Mouse (Mus musculus): Measurements from ENCODE around the gene Tfeb. TPM values are rescaled to one million over a fixed set of nuclear protein-coding genes. Genes with fewer than 3 reads are reported as not detected.

The Tfeb gene
- polyA plus RNA-seq, 1 experiment from 2014 or later: 48.3 TPM

DNA sequence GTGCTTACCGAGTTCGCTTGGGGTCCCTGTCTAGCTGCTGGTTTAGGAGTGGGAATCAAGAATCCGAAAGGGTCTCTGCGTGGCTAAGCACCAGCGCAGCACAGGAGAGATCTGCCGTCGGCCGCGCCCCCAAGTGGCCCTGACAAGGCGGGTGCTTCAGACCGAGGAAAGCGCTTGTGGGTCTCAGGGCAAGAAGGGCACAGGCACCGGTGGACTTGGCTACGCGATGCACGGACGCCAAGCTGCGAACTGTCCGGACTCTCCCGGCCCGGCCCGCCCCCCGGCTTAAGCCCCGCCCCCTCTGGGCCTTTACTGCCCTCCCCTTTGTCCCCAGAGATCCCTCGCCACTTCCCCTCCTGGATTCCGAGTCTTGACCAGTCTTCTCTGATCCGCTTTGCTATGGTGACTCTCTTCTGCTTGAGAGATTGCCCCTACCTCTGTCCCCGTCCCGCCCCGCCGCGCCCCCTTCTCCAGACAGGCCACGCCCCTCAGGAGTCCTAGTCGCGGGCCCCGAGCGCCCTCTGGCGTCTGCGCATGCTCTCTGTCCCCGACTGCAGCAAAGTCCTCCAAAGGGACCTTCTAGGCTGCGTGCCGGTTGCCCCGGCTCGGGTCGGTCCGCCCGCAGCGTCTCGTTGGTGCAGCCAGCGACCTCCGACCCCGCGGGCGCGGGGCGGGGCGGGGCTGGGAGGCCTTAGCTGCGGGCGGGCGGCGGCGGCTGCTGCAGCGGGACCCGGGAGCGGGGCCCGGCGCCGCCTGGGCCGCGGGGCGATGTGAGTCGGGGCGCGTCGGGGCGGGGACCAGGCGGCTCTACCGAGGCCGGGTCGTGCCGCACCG lies 42.1 kb upstream of the Tfeb start, which contains the start of gene Prickle4:
Gene Prickle4, minus strand, starts transcription at position 234 of the 834 bp plus-strand sequence.
- peak; percentile 81 for DNase-seq (ENCODE audit: low read depth, low spot score)
- in situ Hi-C loops (cut with MboI; ENCODE audit: low pct_unique_long_range_greater_than_20kb): loop anchor here (5.0 kb wide), 1 partner anchor 38 kb away; no protein-coding TSS in a partner anchor
- no peaks in the 10 kb centered on the region for H3K27me3 ChIP-seq
- ChIA-PET POLR2A (interaction anchor here (0.6 to 0.7 kb wide), 2 partner anchors 9 to 61 kb away, joined by 3 read pairs; no protein-coding TSS in a partner anchor), CTCF (interaction anchor here (0.8 to 2.3 kb wide), 4 partner anchors 11 to 65 kb away, joined by 3 to 7 read pairs (median 3); no protein-coding TSS in a partner anchor)
- peak; percentile 92 for ATAC-seq
- no peak for TF ChIP-seq CTCF (IDR thresholded peaks at IDR 0.05)

GRCm38 (mm10) chr17:47695337-47695710 lies 41.5 kb upstream of the Tfeb start:
- in situ Hi-C loops (cut with MboI; ENCODE audit: low pct_unique_long_range_greater_than_20kb): loop anchor here (5.0 kb wide), 1 partner anchor 37 kb away; no protein-coding TSS in a partner anchor
- no peak for ATAC-seq
- CTCF ChIA-PET: interaction anchor here (0.8 to 2.3 kb wide), 4 partner anchors 10 to 55 kb away, joined by 3 to 7 read pairs (median 3); no protein-coding TSS in a partner anchor
- no peaks in the 10 kb centered on the region for H3K27me3 ChIP-seq
- DNase-seq (ENCODE audit: low read depth, low spot score): no peak
- POLR2A ChIA-PET: interaction anchor here (0.6 kb wide), 1 partner anchor 61 kb away, joined by 3 read pairs; no protein-coding TSS in a partner anchor
- no peak for TF ChIP-seq CTCF (IDR thresholded peaks at IDR 0.05)

GRCm38 (mm10) chr17:47698156-47698555 lies 38.7 kb upstream of the Tfeb start:
- TF ChIP-seq CTCF (IDR thresholded peaks at IDR 0.05): no peak
- ATAC-seq (no peak), DNase-seq (ENCODE audit: low read depth, low spot score) (no peak)
- in situ Hi-C loops (cut with MboI; ENCODE audit: low pct_unique_long_range_greater_than_20kb): loop anchor here (5.0 kb wide), 1 partner anchor 34 kb away; no protein-coding TSS in a partner anchor
- CTCF ChIA-PET: no interaction called here
- POLR2A ChIA-PET: no interaction called here
- H3K27me3 ChIP-seq: no peaks in the 10 kb centered on the region

DNA sequence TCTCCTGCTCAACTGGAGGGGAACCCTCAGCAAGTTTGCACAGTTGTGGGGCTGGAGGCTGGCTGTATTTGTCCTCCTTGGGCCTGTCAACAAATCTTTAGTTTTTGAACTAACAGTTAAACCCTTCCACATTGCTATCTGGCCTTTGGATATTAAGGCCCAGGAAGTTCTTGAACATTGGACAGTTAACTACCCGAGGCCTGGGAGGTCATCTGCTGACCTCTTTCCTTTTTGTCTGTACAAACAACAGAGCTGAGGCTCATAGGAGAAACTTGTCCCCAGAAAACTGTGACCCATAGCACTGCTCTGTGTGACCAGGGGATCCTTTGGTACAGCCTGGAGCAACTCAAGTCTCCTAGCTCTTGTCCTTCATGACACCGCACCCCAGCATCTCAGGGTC lies 37.8 kb upstream of the Tfeb start:
- ATAC-seq (no peak), DNase-seq (ENCODE audit: low read depth, low spot score) (no peak)
- in situ Hi-C loops (cut with MboI; ENCODE audit: low pct_unique_long_range_greater_than_20kb): loop anchor here (5.0 kb wide), 1 partner anchor 33 kb away; no protein-coding TSS in a partner anchor
- TF ChIP-seq CTCF (IDR thresholded peaks at IDR 0.05): no peak
- CTCF ChIA-PET: no interaction called here
- POLR2A ChIA-PET: no interaction called here
- no peaks in the 10 kb centered on the region for H3K27me3 ChIP-seq

DNA sequence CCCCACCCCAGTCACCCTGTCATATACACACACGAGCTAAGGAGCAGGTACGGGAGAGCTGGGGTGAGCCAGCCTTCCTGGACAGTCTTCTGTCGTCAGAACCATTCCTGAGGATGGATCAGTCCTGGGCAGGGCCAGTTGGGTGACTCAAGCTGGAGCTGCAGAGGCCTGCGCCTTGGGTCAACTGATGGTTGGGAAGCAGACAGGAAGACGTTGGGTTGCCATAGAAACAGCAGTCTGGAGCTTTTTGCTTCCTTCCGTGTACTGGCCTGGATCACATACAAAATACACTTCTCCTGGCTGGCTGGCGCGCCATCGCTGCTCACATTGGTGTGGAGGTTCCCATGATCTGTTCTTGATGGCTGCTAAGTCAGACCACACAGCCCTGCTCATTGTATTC lies 35.0 kb upstream of the Tfeb start:
- ATAC-seq: no peak
- H3K27me3 ChIP-seq: no peaks in the 10 kb centered on the region
- no peak for DNase-seq (ENCODE audit: low read depth, low spot score)
- POLR2A ChIA-PET: no interaction called here
- no peak for TF ChIP-seq CTCF (IDR thresholded peaks at IDR 0.05)
- CTCF ChIA-PET: interaction anchor here (1.0 kb wide), 1 partner anchor 58 kb away, joined by 3 read pairs; no protein-coding TSS in a partner anchor
- in situ Hi-C loops (cut with MboI; ENCODE audit: low pct_unique_long_range_greater_than_20kb): no loop called here

DNA sequence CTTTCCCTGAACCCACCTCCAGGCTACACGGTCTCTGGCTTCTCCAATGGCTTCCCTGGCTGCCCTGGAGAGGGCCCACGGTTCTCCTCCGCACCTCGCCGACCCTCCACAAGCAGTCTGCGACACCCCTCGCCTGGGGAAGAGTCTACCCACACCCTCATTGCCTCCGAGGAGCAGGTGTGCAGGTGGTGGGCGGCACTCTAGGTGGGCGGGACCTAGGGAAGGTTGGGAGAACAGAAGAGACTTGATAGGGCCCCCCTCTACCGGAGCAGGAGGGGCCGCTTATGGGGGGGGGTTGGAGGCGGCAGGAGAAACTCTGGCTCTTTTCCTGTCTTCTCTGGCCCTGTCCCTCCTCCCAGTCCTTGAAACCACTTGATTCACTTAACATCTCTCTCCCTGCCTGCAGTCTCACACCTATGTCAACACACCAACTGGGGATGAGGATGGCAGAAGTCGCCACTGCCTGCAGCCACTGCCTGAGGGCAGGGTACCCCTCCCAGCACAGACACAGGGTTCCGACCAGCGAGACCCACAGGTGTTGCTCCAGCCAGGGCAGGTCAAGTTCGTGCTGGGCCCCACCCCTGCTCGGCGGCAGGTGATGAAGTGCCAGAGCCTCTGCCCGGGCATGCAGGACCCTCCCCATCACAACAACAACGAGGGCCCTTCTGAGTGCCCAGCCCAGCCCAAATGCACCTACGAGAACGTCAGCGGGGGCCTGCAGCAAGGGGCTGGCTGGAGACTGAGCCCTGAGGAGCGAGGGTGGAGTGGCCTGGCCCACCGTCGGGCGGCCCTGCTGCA lies 34.1 kb upstream of the Tfeb start:
- ATAC-seq: no peak

GRCm38 (mm10) chr17:47703556-47703955 lies 33.3 kb upstream of the Tfeb start:
- ChIA-PET POLR2A (no interaction called here), CTCF (no interaction called here)
- in situ Hi-C loops (cut with MboI; ENCODE audit: low pct_unique_long_range_greater_than_20kb): no loop called here
- H3K27me3 ChIP-seq: no peaks in the 10 kb centered on the region
- TF ChIP-seq CTCF (IDR thresholded peaks at IDR 0.05): no peak
- ATAC-seq (no peak), DNase-seq (ENCODE audit: low read depth, low spot score) (no peak)

More for the DNA sequence above, 34.1 kb upstream of the Tfeb start:
- in situ Hi-C loops (cut with MboI; ENCODE audit: low pct_unique_long_range_greater_than_20kb): no loop called here
- TF ChIP-seq CTCF (IDR thresholded peaks at IDR 0.05): no peak
- no peaks in the 10 kb centered on the region for H3K27me3 ChIP-seq
- CTCF ChIA-PET: no interaction called here
- no peak for DNase-seq (ENCODE audit: low read depth, low spot score)
- POLR2A ChIA-PET: no interaction called here

GRCm38 (mm10) chr17:47704692-47705091 lies 32.1 kb upstream of the Tfeb start:
- ATAC-seq: no peak

GRCm38 (mm10) chr17:47706196-47706595 lies 30.6 kb upstream of the Tfeb start:
- TF ChIP-seq CTCF (IDR thresholded peaks at IDR 0.05): no peak
- ATAC-seq (no peak), DNase-seq (ENCODE audit: low read depth, low spot score) (no peak)
- CTCF ChIA-PET: interaction anchor here (1.7 kb wide), 1 partner anchor 12 kb away, joined by 7 read pairs; the partner anchor contains the start of genes Gm21981 and Prickle4
- H3K27me3 ChIP-seq: no peaks in the 10 kb centered on the region
- in situ Hi-C loops (cut with MboI; ENCODE audit: low pct_unique_long_range_greater_than_20kb): no loop called here
- POLR2A ChIA-PET: interaction anchor here (0.8 kb wide), 1 partner anchor 18 kb away, joined by 3 read pairs; the partner anchor contains the start of genes Frs3 and Tomm6

More at GRCm38 (mm10) chr17:47704692-47705091, 32.1 kb upstream of the Tfeb start:
- no peaks in the 10 kb centered on the region for H3K27me3 ChIP-seq
- in situ Hi-C loops (cut with MboI; ENCODE audit: low pct_unique_long_range_greater_than_20kb): no loop called here
- ChIA-PET CTCF (interaction anchor here (1.7 kb wide), 1 partner anchor 10 kb away, joined by 7 read pairs; the partner anchor contains the start of genes Gm21981 and Prickle4), POLR2A (no interaction called here)
- no peak for TF ChIP-seq CTCF (IDR thresholded peaks at IDR 0.05)
- DNase-seq (ENCODE audit: low read depth, low spot score): no peak

- no peaks in the 10 kb centered on the region for H3K27me3 ChIP-seq
- no peak for DNase-seq (ENCODE audit: low read depth, low spot score)
- in situ Hi-C loops (cut with MboI; ENCODE audit: low pct_unique_long_range_greater_than_20kb): no loop called here
- no peak for ATAC-seq
- ChIA-PET CTCF (no interaction called here), POLR2A (no interaction called here)
- no peak for TF ChIP-seq CTCF (IDR thresholded peaks at IDR 0.05)
These were observed 28.9 kb upstream of the Tfeb start for GRCm38 (mm10) chr17:47707961-47708360.
